Mouse (Mus musculus) left cerebral cortex, adult 9 months (tissue): ENCODE measurements around the gene Ubqln4.
"Not testable (repeated sequence)": the region's sequence is repeated elsewhere in the genome, so short reads cannot be mapped to it uniquely, and the experiment has no call there.

Experiments used
- DNase-seq, 2 experiments: peaks; one replicate each; pipeline ENCODE4 v3.0.0; 2022; ENCODE audit warnings: low spot score in 2 of 2

Gene Ubqln4

GRCm38 (mm10) chr3:88566536-88567061, 13.0 kb downstream of the Ubqln4 start:
- DNase-seq = no peak

- no peak for DNase-seq
Observed at GRCm38 (mm10) chr3:88567892-88568291, 14.3 kb downstream of the Ubqln4 start.

- no peak for DNase-seq
Observed at GRCm38 (mm10) chr3:88568615-88569014, 15.1 kb downstream of the Ubqln4 start.

- DNase-seq = no peak
Observed at GRCm38 (mm10) chr3:88569093-88569492, 15.5 kb downstream of the Ubqln4 start.

DNA sequence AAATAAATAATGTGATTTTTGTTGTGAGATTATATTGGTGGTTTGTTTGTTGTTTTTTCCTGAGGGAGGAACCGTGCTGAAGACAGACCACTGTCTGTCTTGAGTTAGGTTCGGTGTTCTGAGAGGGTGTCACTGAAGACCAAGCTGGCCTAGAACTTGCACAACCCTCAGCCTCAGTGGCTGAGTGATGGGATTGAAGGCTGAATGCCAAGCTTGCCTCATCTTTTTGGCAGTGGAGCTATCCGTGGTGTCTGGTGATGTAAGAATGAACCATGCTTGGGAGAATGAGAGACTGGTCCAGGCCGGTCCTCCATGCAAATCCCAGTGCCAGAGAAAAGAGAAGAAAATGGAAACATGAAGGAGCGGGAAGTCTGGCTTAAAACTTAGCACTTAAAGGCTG, 16.1 kb downstream of the Ubqln4 start:
- no peak for DNase-seq

GRCm38 (mm10) chr3:88570341-88570740, 16.8 kb downstream of the Ubqln4 start:
- DNase-seq = no peak

GRCm38 (mm10) chr3:88571856-88572255, 18.3 kb downstream of the Ubqln4 start:
- no peak for DNase-seq

GRCm38 (mm10) chr3:88572835-88573234, 19.3 kb downstream of the Ubqln4 start:
- DNase-seq = no peak

DNA sequence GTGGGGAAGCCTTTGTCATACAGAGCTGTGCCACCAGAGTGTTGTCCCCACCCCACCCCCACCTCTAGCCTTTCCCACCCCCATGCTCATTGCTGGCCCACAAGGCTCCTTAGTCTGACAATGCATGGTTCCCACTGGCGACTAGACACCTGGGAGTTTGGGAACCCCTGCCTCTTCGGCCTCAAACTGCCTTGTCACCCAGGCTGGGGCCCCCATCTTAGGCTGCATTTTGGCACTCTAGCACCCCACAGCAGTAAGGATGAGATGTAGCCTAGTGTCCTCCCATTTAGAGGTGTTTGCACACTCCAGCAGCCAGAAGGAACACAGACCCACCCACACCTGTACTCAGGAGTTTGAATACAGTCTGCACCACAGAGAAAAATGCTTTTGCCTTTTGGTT, 20.3 kb downstream of the Ubqln4 start:
- DNase-seq = no peak

DNA sequence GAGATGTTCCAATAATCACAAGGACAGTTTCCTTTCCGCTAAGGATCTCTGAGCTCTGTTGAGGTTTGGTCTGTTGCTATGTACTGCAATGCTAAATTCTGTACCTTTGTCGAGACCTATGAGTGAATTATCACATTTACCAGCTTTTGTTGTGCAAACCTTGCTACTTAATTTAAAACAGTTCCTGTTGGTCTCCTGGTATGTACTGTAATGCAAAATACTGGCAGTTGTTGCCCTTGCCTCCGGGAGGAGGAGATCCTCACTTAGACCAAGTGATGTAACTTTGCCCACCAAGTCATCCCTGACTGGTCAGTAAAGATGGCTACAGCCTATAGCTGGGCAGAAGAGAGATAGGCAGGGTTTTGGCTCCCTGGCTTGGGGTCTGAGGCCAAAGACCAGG, 22.0 kb downstream of the Ubqln4 start, which contains the start of gene Ssr2:
TSS of gene Ssr2 (plus strand) at position 337 of the 400 bp plus-strand sequence.
- DNase-seq = no peak

DNA sequence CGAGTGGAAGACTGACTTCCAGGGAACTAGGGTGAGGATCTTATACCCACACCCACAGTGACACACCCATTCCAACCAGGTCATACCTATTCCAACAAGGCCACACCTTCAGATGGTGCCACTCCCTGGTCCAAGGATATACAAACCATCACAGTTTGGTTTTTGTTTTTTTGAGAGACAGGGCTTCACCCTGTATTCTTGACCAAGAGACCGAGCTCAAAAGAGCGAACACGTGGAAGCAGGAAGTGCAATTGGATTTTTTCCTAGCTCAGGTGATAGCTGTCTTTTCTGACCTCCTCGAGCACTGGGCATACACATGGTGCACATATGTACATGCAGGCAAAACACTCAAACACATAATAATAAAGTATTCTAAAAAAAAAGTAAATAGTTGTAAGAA, 24.3 kb downstream of the Ubqln4 start:
- not testable (repeated sequence) for DNase-seq

DNA sequence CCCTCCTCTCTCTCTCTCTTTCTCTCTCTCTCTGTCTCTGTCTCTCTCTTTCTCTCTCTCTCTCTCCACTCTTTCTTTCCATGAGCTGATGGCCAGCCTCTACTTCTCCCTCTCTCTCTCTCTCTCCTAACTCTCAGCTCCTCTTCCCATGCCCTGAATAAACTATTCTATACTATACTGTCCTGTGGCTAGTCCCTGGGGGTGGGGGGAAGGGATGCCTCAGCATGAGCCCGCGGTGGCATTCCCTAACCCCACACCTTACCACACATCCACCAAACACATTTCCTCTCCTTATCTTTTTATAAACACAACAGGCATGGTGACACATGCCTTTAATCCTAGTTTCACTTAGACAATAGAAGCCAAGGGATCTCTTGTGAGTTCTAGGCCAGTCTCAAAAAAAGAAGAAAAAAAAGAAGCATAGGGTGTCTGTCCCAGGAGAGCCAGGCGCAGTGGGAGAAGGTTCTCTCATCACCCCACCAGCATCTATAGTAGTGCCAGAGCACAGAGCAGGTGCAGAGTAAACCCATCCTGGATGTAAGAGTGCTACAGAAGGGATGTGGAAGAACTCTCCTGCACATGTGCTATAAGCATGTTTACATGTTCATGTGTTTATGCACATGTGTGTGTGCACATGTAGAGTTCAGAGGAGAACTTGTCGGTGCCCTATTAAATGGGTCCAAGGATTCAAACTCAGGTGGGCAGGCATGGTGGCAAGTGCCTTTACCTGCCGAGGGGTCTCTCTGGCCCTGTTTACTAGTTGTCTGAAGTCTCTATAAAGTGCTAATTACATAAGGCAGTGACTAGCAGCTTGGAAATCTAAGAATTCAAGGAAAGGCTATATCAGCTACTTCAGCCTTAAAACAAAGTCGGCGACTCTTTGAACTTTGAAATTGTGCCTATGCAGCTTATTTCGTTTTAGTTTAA, 25.2 kb downstream of the Ubqln4 start:
- DNase-seq = no peak

DNA sequence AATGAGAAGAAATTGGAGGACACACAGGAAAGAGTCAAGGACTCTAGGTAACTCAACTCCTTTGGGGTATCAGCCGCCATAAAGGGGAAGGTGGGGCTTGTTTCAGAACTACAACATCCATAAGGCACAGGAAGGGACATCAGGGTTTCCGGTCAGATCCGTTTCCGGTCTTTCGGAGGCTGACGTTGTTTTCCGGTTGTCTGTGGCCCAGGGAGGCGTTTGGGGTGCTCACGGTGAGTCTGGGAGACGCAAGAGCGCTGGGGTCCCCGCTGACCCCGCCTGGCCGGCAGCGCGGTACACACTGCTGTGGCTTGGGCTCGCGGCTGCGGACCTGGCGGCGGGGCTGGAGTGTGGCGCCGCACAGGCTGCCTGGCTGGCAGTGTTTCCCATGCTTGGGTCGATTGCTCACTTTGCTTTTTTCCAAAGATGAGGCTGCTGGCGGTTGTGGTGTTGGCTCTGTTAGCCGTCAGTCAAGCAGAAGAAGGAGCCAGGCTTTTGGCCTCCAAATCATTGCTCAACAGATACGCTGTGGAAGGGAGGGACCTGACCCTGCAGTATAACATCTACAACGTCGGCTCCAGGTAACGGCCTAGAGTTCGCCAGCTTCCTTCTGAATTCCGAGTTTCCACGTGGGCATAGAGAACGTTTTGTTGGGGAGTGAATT, 26.0 kb downstream of the Ubqln4 start:
- DNase-seq = peak; percentile 43 to 88

DNA sequence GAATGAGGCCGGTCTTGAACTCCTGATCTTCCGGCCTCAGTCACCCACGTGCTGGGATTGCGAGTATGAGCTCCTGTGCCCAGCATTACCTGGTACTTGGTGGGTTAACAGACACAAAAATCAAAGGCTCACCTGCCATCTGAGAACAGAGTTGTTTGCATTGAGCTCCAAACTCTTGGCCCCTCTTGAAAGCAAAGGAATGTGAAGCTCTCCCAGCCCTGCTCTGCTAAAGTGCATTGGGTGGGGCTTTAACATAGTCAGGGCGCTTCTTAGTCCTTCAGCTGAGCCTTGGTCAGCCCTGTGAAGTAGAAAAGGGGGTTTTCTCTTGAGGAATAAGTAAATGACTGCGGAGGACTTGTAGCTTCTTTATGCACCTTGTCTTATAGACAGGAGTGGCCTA, 32.2 kb downstream of the Ubqln4 start:
- DNase-seq = no peak

- DNase-seq = no peak
Observed at GRCm38 (mm10) chr3:88586640-88587039, 33.1 kb downstream of the Ubqln4 start.

GRCm38 (mm10) chr3:88590246-88590645, 36.7 kb downstream of the Ubqln4 start:
- DNase-seq = no peak

- no peak for DNase-seq
Observed at GRCm38 (mm10) chr3:88591044-88591443, 37.5 kb downstream of the Ubqln4 start.

DNA sequence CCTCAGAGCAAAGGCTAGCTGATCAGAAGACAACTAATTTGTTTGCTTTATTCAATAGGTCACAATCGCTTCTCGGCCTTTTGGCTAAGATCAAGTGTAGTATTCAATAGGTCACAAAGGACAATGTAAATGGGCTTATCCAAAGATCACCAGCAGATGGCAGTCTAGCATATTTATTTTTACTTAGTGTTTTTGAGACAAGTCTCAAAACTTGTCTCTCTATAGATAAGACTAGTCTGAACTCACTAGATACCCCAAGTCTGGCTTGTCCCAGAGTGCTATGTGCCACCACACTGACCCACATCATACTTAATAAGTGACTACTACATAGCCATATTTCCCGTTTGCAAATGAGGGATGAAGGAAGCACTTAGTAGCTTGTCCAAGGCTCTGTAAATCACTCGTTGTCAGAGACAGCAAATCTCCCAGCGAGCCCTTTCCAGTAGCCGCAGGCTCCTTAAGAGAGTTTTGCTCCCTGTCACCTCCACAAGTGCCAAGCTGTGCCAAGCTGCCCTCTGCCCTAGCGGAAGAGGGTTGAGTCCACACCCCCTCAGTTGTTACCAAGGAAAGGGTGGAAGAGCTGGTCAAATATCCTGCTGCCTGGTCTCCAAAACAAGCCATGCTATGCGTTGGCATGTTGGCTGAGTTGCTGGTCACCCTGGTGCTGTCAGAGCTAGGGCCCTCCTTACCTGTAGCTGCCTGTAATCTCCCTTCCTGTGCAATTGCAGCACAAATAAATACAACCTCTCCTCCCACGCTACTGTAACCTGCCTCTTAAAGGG, 38.6 kb downstream of the Ubqln4 start:
- DNase-seq = peak in 1 of 2 experiments; percentile 38

DNA sequence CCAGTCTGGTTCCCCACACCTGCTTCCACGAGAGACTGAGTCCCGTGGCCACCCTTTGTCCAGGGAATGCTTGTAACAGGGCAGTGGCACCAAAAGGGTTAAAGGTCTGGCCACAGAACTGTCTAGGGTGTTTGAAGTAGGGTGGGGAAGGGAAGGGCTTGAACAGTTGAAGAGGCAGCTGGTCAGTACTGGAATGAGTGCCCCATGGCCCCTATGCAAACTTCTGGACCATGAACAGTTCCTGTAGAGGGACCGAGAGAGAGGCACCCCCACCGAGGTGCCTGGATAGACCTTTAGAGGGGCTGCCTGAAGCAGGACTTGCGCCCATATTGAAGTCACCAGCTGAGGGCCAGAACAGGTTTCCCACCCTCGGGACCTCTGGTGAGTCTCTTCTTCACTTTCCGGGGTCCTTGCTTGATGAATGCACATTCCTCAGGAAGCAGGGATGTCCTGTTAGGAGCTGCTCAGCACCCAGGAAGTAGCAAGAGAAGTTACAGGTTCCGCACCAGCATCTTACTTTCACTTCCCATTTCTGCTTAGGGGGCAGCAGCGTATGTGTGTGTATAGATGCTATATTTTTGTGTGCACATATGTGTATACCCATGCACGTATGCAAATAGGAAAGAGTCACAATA, 39.5 kb downstream of the Ubqln4 start:
- no peak for DNase-seq

GRCm38 (mm10) chr3:88593893-88594580, 40.5 kb downstream of the Ubqln4 start:
- DNase-seq = no peak

GRCm38 (mm10) chr3:88596547-88596946, 43.0 kb downstream of the Ubqln4 start:
- not testable (repeated sequence) for DNase-seq
